Mouse (Mus musculus) hindbrain, embryonic 10.5 days (tissue): ENCODE results near the gene Plcxd2. TPM values are rescaled to one million over a fixed set of nuclear protein-coding genes. Genes with fewer than 3 reads are reported as not detected.

Experiments
- DNase-seq: peaks from one replicate; pipeline ENCODE4 v3.0.0-alpha.2; 2017; ENCODE audit warnings: low spot score
- H3K27ac ChIP-seq: fragments of 300-500 bp; sonication (generic); 2 replicates; pipeline ENCODE4 v1.5.1; 2016; ENCODE audit warnings: mild to moderate bottlenecking, moderate library complexity
- H3K27me3 ChIP-seq: fragments of 300-500 bp; sonication (generic); 2 replicates; pipeline ENCODE4 v1.6.1; 2016; ENCODE audit warnings: mild to moderate bottlenecking; ENCODE audit not compliant: poor library complexity, insufficient read depth, severe bottlenecking
- H3K36me3 ChIP-seq: fragments of 300-500 bp; sonication (generic); 2 replicates; pipeline ENCODE4 v1.6.1; 2016; ENCODE audit warnings: mild to moderate bottlenecking, moderate library complexity
- H3K4me1 ChIP-seq: fragments of 300-500 bp; sonication (generic); replicated peaks from 2 replicates; pipeline ENCODE4 v1.6.1; 2016; ENCODE audit warnings: mild to moderate bottlenecking
- H3K4me3 ChIP-seq: fragments of 300-500 bp; sonication (generic); 2 replicates; pipeline ENCODE4 v1.5.1; 2016; ENCODE audit warnings: mild to moderate bottlenecking, moderate library complexity
- H3K9me3 ChIP-seq: fragments of 300-500 bp; sonication (generic); 2 replicates; pipeline ENCODE4 v1.6.1; 2016; ENCODE audit warnings: mild to moderate bottlenecking, moderate library complexity
- WGBS: fragments of 180-500 bp; shearing (Covaris S2); methylation state at CpG from one replicate; pipeline ENCODE4 v1.1.7; 2016; 5-methylcytosine and 5-hydroxymethylcytosine counted together
- polyA plus RNA-seq: library from polyadenylated mRNA; unstranded; fragments of >200 nt; fragmentation: Nextera tagmentation; extraction: Ambion mirVana; gene quantifications from 2 replicates; pipeline ENCODE4 v1.2.1, GENCODE M21; 2016

Plcxd2 gene
- polyA plus RNA-seq, 1 experiment from 2014 or later = 3.3 TPM

DNA sequence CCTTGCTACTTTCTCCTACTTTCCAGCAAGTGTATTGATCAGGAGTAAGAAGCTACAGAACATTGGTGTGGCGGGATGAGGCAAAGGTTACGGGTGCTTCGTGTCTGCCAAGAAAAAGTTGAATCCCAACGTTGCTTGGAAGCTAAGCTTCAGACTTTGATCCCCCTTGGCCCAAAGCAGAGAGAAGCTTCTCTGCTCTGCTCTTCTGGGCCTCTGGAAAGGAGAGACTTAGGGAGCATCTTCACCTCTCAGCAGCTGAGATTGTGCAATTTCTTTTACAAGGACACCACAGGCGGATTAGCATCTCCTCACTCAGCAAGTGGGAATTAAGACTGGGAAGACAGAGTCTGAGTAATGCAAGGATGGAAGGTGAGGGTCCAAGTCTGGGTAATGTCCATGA, 83.1 kb downstream of the Plcxd2 start:
- no peaks in the 10 kb centered on the region for H3K27me3 ChIP-seq
- no peaks in the 10 kb centered on the region for H3K9me3 ChIP-seq
- WGBS = 95% methylated on average over 5 of the region's 5 CpGs
- no peak for DNase-seq
- no peaks in the 10 kb centered on the region for H3K36me3 ChIP-seq
- no peak overlapping the region for H3K27ac ChIP-seq
- H3K4me1 ChIP-seq = peaks cover 6% of the 10 kb centered on the region; the same call in 1 of the 2 replicates
- no peak overlapping the region for H3K4me3 ChIP-seq

- 73% methylated on average over 6 of the region's 6 CpGs for WGBS
- H3K27me3 ChIP-seq = no peaks in the 10 kb centered on the region
- H3K36me3 ChIP-seq = no peaks in the 10 kb centered on the region
- peaks cover 6% of the 10 kb centered on the region; the same call in 1 of the 2 replicates for H3K4me1 ChIP-seq
- H3K27ac ChIP-seq = no peak overlapping the region
- no peak for DNase-seq
- no peak overlapping the region for H3K4me3 ChIP-seq
- no peaks in the 10 kb centered on the region for H3K9me3 ChIP-seq
Observed at GRCm38 (mm10) chr16:45923731-45924424, 86.1 kb downstream of the Plcxd2 start.

DNA sequence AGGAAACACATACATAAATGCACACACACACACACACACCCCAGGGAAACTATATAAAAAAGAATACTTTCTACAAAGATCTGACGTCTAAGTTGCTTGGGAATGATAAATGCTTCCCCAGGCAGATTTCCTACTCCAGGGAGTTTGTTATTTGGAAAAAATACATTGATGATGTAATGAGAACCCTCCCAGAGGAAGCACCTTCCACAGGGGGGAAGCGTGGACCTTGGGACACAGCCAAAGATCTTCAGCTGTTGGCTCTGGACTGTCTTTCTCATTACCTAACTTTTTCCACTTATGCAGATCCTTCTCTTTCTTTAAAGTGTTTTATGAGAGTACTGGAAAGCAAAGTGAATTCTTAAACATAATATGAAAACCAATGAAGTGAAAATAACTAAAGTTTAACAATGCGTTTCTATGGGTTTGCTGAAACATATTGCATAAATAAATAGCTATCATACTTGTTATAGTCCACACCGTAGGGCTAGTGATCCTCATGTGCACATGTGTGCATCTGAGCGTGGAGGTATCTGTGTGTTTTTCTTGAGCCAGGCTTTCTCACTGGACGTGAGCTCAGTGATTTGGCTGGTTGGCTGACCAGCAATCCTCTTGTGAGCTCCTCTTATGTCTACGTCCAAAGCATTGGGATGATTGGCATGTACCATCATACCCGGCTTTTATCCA, 87.3 kb downstream of the Plcxd2 start:
- H3K4me1 ChIP-seq = peaks cover 6% of the 10 kb centered on the region; the same call in 1 of the 2 replicates
- WGBS = 87% methylated on average over 8 of the region's 8 CpGs
- H3K9me3 ChIP-seq = no peaks in the 10 kb centered on the region
- H3K36me3 ChIP-seq = no peaks in the 10 kb centered on the region
- H3K27ac ChIP-seq = no peak overlapping the region
- DNase-seq = no peak
- H3K4me3 ChIP-seq = no peak overlapping the region
- no peaks in the 10 kb centered on the region for H3K27me3 ChIP-seq

GRCm38 (mm10) chr16:45919572-45919971, 90.4 kb downstream of the Plcxd2 start:
- WGBS = 80% methylated on average over 8 of the region's 8 CpGs
- no peaks in the 10 kb centered on the region for H3K36me3 ChIP-seq
- H3K9me3 ChIP-seq = no peaks in the 10 kb centered on the region
- peaks cover 6% of the 10 kb centered on the region; the same call in 1 of the 2 replicates for H3K4me1 ChIP-seq
- no peak for DNase-seq
- no peak overlapping the region for H3K27ac ChIP-seq
- H3K27me3 ChIP-seq = no peaks in the 10 kb centered on the region
- H3K4me3 ChIP-seq = no peak overlapping the region

Other genes starting within 250 kb of the Plcxd2 start
- gene Phldb2, start 56.6 kb downstream of the Plcxd2 start, polyA plus RNA-seq = 25.7 and 33.2 TPM in 2 replicates
- gene Cd96, start 110.0 kb upstream of the Plcxd2 start, polyA plus RNA-seq = 0.10 TPM in 1 of 2 replicates, not detected in the other
- gene Gm4737, start 144.9 kb upstream of the Plcxd2 start, polyA plus RNA-seq = 2.7 and 3.6 TPM in 2 replicates